Mouse (Mus musculus): ENCODE measurements at regions not wholly inside any gene's neighbourhood (a gene's known extent, or its start where the extent isn't known, plus 50 kb on each side); places are given as distances from the start of the nearest gene placed in this dataset.

GRCm38 (mm10) chr15:68635633-68636032 is 2134.9 kb upstream of the Lrrc6 start:
- no peak for DNase-seq (ENCODE audit: low spot score)

DNA sequence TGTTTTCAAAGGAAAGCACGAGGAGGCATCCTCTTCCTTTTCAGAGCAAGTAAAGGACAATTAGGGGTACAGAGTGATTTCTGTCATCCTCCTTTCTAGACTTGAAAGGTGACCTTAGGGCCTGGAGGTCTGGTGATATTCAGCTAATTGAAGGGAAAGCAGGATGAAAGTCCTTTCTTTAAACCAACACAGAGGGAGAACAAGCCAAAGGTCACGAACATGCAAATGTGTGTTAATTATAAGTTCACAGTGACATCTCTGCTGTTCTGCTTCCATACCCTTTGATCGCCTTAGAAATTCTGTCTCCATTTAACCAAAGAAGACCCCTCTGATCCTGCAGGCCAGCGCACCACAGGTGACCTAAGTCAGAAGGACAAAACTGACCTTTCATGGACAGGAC is 2126.3 kb upstream of the Lrrc6 start:
- no peak for DNase-seq (ENCODE audit: low spot score)

DNA sequence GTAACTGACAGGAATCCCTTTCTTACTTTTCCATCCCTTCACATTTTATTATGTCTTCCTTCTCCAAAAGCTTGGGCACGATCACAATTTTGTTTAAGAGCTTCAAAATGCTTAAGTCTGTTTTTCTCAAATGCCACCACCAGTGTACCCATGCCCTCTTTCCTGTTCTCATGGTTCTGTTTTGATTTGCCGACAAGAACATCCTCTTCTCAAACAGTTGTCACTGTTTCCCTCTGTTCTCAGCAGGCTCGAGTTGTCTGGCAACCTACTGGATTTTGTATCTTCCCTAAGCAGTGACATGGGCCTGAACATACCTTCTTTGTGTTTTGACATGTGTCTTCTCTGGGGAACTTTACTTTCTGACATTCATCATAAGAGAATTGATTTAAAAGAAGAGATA is 2124.1 kb upstream of the Lrrc6 start:
- DNase-seq (ENCODE audit: low spot score): no peak

GRCm38 (mm10) chr15:68620417-68621214 is 2119.9 kb upstream of the Lrrc6 start:
- no peak for DNase-seq (ENCODE audit: low spot score)

DNA sequence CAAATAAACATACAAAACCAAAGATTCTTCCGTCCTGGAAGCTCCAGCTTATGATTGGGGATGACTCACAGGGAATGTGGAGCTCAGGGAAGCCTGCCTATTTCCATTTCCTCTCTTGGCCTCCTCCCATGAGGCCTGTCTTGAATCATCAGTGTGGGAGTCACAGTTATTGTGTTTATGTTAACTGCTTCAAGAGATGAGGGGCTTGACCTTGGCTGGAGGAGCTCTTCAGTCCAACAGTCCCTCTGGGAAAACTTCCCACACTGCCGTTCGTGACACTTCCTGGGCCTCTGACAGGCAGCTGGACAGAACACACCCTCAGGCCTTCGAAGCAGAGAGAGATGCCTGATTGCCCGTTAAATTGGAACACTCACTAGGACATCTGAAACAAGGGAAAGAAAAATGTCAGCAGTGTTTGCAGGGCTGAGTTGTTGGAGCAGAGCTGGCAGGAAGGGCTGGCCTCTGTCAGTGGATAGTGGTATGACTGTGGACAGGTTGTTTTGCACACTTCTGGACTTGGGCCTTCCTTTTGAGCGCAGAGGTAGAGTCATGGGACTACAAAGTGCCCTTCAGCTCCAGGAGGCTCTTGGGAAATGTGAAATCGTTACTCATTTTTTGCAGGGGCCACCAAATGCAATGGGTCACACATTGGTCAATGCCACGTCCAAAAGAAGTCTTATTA is 2105.5 kb upstream of the Lrrc6 start:
- no peak for DNase-seq (ENCODE audit: low spot score)

- DNase-seq (ENCODE audit: low spot score): no peak
Observed at GRCm38 (mm10) chr15:68605478-68605877, 2104.8 kb upstream of the Lrrc6 start.

DNA sequence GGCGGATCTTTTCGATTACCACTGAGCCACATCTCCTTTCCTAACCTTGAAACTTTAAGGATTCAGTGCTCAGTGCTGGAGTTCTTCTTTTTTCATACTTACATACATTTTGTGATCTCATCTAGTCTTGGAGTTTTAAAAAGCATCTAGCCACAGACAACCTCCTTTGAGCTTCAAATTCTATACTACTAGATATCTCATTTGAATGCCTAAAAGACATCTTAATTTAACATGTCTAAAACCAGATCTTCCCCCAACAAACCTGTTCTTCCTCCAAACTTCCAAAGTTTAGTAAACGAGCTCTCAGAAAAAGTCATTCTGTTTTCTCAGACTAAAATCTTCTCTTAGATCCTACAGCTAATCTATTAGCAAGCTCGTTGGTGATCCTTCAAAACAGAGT is 2081.5 kb upstream of the Lrrc6 start:
- no peak for DNase-seq (ENCODE audit: low spot score)

DNA sequence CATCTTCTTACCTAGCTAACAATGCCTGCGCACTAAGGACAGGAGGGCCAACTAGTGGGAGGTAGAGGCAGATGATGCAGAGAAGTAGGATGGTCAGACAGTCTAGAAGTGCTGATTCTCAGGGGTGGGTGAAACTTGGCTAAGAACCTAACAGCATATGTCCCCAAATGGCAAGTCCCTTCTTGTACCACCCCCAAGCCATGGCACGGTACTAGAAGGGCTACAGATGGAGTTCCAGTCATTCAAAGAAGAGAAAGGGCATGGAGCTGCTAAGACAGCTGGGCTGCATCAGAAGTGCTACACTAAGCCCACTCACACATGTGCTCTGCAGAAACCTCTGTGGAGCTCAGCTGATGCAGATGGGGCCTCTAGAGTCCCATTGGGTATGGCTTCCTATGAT is 2078.8 kb upstream of the Lrrc6 start:
- no peak for DNase-seq (ENCODE audit: low spot score)

DNA sequence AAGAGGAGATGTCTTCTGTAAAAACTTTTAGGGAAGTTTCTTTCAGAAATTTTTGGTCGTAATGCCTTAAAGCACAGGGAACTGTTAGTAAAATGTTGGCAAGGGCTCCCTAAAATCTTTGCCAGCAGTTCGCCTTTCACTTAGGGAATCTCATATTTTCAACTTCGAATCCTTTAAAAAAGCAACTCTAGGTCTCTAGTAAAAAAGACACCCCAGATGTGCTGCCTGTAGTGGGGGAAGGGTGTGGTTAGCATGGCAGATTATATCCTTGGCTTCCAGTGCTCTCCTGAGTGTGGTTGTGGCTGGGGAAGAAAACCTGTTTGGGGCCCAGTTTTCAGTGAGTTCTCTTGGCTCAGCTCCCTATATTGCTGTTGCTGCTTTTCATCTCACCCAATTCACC is 2059.9 kb upstream of the Lrrc6 start:
- DNase-seq (ENCODE audit: low spot score): no peak

DNA sequence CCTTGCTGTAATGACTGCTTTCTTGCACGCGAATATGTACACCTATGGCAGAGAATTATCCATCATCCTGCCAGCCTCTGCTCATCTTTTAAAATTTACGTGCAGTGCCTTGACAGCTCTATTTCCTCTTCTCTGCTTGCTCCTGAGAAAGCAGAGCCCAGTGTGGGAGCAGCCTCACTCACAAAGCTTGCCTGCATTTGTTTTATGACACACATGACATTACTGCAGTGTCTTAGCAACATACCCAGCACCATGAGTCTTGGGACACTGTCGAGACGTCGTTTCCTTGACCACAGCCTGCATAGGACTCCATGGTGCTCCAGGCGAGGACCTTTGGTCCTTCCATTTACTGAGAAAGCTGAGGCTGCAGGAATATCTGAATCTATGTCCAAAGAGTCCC is 2055.4 kb upstream of the Lrrc6 start:
- DNase-seq (ENCODE audit: low spot score): no peak

DNA sequence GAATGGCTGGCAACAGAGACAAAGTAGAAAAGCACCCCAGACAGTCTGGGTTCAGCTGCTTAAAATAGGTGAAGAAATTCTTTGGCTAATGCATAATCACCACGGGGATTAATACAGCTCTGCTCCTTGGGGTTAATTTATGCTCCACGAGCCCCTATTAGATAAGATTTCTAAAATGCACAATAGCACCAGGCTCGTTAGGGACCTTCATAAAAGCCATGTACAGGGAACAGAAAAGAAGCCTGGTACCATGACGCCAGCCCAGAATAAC is 2035.3 kb upstream of the Lrrc6 start:
- no peak for DNase-seq (ENCODE audit: low spot score)

- DNase-seq (ENCODE audit: low spot score): no peak
Observed at GRCm38 (mm10) chr15:68535297-68536054, 2034.8 kb upstream of the Lrrc6 start.

DNA sequence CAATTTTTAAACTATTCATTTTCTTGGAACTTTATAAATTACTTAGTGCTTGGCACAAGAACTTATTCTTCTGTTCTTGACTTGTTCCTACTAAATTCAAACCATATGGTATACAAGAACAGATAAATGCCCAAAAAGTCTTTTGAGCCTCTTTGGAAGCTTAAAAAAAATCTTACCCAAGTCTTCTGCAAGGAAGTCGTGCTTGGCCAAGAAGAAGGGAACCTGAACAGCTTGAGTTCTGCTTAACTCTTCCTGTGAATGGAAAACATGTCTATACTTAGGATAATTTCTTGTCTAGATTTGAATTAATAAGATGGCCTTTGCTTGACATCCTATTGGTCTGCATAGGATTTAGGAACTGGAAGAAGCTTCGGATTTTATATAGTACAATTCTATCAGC is 2020.0 kb upstream of the Lrrc6 start:
- no peak for DNase-seq (ENCODE audit: low spot score)

DNA sequence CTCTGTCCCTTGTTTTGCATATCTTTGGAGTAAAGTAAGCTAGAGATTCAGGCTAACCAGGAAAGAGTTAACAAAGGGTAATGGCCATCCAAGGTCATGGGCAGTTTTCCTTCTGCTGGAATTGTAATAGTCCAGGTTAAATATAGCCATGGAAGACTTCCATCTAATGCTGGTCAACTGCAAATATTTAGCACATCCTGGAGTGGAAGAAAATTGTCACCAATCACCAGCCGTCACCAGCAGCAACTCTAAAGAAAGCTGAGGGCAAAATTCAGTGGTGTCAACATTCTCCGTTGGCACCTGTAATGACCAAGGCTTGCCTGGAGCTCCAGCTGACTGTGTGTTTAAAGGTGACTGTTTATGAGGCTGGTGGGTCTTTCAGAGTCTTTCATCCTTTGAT is 2011.7 kb upstream of the Lrrc6 start:
- no peak for DNase-seq (ENCODE audit: low spot score)

DNA sequence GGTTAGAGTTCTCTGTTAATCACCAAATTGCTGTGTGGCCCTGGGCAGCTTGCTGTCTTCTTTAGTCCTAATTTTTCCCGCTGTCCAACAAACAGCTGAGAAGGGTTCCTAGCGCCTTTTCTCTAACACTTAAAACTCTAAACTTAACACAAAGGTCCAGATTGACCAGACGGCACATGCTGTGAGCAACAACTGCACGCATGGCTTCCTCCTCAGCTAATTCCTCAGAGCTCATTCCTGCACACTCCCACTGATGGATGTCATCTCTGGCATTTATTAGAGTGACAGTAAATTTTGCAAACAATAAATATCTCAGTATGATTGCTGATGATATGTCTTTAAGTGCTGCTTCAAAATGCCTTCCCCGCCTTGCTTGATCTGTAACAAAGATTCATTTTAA is 2007.5 kb upstream of the Lrrc6 start:
- DNase-seq (ENCODE audit: low spot score): no peak

DNA sequence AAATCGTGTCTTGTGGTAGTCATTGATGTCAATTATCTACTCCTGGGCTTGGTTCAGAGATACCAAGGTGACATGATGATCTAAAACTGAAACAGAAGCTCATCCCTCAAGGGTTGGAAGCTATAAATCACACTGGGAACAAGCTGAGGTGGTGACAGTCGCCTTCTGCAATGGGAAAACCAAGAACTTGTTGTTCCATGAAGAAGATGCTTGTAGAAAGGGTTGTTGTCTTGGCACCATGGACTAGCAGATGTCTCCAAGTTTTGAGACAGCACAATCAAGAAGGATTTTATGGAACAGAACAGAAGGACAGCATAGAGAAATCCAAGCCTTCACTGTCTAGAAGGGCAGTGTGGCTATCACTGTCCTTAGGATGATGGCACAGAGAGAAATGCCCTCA is 2005.4 kb upstream of the Lrrc6 start:
- DNase-seq (ENCODE audit: low spot score): no peak

DNA sequence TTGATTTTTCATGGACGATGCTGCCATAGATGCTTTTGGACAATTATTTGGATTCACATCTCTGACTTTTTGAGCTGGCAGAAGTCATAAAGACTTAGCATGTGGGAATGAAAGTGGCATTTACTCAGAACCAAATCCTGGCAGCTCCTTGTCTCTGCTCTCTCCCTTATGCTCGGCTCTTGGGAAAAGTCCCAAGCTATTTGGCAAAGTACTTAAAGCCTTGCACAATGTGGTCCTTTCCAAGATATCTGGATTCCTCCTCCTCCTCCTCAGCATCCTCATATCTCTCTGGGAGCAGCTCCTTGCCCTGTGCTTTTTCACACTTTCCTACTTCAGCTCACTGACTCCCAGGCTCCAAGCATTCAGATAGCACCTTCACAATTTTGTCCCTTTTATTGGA is 1995.7 kb upstream of the Lrrc6 start:
- no peak for DNase-seq (ENCODE audit: low spot score)

DNA sequence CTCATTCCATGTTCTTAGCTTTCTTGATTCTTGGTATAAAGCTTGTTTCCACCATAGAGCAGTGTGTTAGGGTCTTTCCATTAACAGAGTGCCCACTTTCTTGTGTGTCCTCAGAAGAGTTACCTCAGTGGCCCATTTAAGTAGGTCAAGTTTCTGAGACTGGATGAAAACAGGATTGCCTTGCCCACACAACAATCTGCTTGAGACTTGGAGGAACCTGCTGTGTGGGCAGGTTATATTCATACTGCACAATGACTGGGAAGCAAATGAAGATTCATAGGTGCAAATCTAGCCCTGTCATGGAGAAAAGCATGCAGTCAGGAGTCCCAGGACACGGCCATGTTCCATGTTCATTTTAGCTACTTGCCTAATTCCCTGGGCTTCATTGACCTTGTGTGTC is 1984.1 kb upstream of the Lrrc6 start:
- DNase-seq (ENCODE audit: low spot score): no peak

GRCm38 (mm10) chr15:68477745-68478144 is 1977.0 kb upstream of the Lrrc6 start:
- DNase-seq (ENCODE audit: low spot score): no peak

- no peak for DNase-seq (ENCODE audit: low spot score)
Observed at GRCm38 (mm10) chr15:68471928-68472327, 1971.2 kb upstream of the Lrrc6 start.

- DNase-seq (ENCODE audit: low spot score): no peak
Observed at GRCm38 (mm10) chr15:68462851-68463250, 1962.1 kb upstream of the Lrrc6 start.

- no peak for DNase-seq (ENCODE audit: low spot score)
Observed at GRCm38 (mm10) chr15:68457239-68457638, 1956.5 kb upstream of the Lrrc6 start.

DNA sequence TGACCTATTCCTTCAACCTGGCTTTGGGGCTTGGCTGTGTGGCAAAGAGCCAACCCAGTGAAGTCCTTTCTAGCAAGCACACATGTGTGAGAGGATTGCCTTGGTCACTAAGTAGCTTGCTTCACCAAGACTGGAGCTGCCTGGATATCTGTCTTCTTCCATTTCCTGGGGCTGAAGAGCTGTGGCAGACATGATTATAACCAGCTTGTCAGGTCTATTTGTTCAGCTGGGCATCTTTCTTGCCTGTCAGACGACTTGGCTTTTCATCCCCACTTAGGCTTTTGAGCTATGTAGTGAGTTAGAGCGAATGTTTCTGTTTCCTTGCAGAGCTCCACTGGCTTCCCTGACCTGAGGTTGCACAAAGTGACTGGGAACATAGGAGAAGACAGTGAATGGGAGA is 1951.3 kb upstream of the Lrrc6 start:
- DNase-seq (ENCODE audit: low spot score): no peak
